Mouse (Mus musculus): Measurements from ENCODE around the gene Smg1. TPM values are rescaled to one million over a fixed set of nuclear protein-coding genes. Genes with fewer than 3 reads are reported as not detected.
A peak's percentile ranks its signal among the peaks of the same experiment; 100 is the strongest.

The Smg1 gene
- total and polyA plus RNA-seq, 3 experiments, result 16.1 to 35.0 (median 29.2) TPM

DNA sequence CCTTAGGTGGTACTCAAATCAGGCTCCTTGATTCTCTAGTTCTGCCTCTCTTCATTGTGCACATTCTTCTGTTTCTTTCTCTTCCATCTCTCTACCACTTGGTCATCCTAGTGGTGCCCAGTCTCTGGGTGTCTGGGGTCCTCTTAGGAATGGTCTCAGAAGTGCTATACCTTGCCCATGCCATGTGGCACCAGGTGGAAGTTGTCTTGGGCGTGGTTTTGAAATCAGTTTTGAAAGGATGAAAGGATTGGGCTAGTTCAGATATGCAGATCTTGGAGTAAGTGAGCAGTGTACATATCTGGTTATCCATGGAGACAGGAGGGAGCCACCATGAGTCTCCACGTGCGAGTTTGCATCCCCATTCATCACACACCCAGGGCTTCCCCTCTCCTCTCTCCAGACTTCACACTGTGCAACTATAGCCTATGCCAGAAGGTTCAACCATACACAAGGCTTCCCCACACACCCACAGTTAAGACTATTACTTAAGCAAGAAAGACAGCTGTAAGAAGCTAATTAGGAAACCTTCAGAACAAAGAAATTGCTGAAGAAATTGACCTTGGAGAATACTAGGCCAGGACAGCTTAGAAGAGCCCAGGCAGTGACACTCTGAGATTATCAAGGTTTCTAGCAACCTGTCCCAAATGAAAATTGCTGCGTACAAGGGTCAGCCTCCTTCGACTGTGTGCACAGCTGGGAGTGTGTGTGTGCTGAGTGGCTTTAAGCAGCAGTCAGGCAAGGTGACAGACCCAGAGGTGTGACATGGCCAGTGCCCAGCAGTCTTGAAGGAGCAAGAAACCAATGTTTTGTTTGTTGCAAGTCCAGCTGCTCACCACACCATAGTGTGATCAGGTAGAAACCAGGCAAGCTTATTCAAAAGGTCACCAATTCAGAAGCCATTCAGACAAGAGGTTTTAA, 139.7 kb downstream of the Smg1 start:
- peak; percentile 36 for DNase-seq (ENCODE audit: extremely low read depth)
- TF ChIP-seq ETS1 (conservative IDR thresholded peaks at IDR 0.05; ENCODE audit: low read depth, low read length), result no peak
- TF ChIP-seq HCFC1 (IDR thresholded peaks at IDR 0.05; ENCODE audit: low read depth, low read length), result no peak
- TF ChIP-seq ELF1 (IDR thresholded peaks at IDR 0.05; ENCODE audit: low read depth, low read length), result no peak
- no peak for TF ChIP-seq IRF4 (IDR thresholded peaks at IDR 0.05; ENCODE audit: low read depth, low read length)
- no peak for TF ChIP-seq CTCF (conservative IDR thresholded peaks at IDR 0.05 in 1 of 2, IDR thresholded peaks at IDR 0.05 in 1 of 2; ENCODE audit: low read depth in 2 of 2, low read length in 2 of 2)
- TF ChIP-seq CHD1 (IDR thresholded peaks at IDR 0.05; ENCODE audit: low read depth, low read length), result no peak
- TF ChIP-seq RAD21 (IDR thresholded peaks at IDR 0.05; ENCODE audit: low read depth, low read length), result no peak
- TF ChIP-seq PAX5 (IDR thresholded peaks at IDR 0.05; ENCODE audit: low read length), result no peak
- no peak; the same call in none of the 2 replicates for TF ChIP-seq ZMIZ1 (IDR thresholded peaks at IDR 0.05; ENCODE audit: low read depth, low read length)
- no peak for TF ChIP-seq KAT2A (IDR thresholded peaks at IDR 0.05; ENCODE audit: insufficient replicate concordance, low read length)
- TF ChIP-seq SMC3 (IDR thresholded peaks at IDR 0.05; ENCODE audit: low read depth, low read length), result peak; percentile 3; the same call in 1 of the 2 replicates
- no peak for TF ChIP-seq EP300 (IDR thresholded peaks at IDR 0.05; ENCODE audit: low read length)
- TF ChIP-seq MAFK (IDR thresholded peaks at IDR 0.05; ENCODE audit: insufficient replicate concordance, low read length), result no peak
- TF ChIP-seq MAZ (IDR thresholded peaks at IDR 0.05; ENCODE audit: low read depth, low read length), result no peak
- TF ChIP-seq NELFE (IDR thresholded peaks at IDR 0.05; ENCODE audit: low read depth, low read length), result no peak
- 0 out of 2 replicates have a peak, but pooled peaks have one; percentile 14 for TF ChIP-seq MYC (IDR thresholded peaks at IDR 0.05; ENCODE audit: low read depth, low read length)
- TF ChIP-seq POLR2A (IDR thresholded peaks at IDR 0.05; ENCODE audit: low read depth, low read length), result 0 out of 2 replicates have a peak, but pooled peaks have one; percentile 9
- TF ChIP-seq USF2 (conservative IDR thresholded peaks at IDR 0.05; ENCODE audit: low read depth, low read length), result no peak
- TF ChIP-seq JUND (conservative IDR thresholded peaks at IDR 0.05; ENCODE audit: low read depth, low read length), result no peak
- no peak for TF ChIP-seq ZNF384 (IDR thresholded peaks at IDR 0.05; ENCODE audit: low read depth, low read length)
- TF ChIP-seq RCOR1 (conservative IDR thresholded peaks at IDR 0.05; ENCODE audit: low read depth, low read length), result no peak
- no peak for TF ChIP-seq USF1 (IDR thresholded peaks at IDR 0.05; ENCODE audit: low read depth, low read length)
- TF ChIP-seq ZKSCAN1 (IDR thresholded peaks at IDR 0.05; ENCODE audit: borderline replicate concordance, low read depth, low read length), result no peak
- no peak for TF ChIP-seq JUN (IDR thresholded peaks at IDR 0.05; ENCODE audit: insufficient read depth, low read depth, low read length)
- peak; percentile 97 for TF ChIP-seq POLR2AphosphoS2 (IDR thresholded peaks at IDR 0.05; ENCODE audit: low read depth, low read length)
- no peak for TF ChIP-seq MEF2A (IDR thresholded peaks at IDR 0.05; ENCODE audit: borderline replicate concordance, low read depth, low read length)
- TF ChIP-seq GABPA (IDR thresholded peaks at IDR 0.05; ENCODE audit: insufficient replicate concordance, low read depth, low read length), result no peak
- peak; percentile 62; the same call in 1 of the 2 replicates for TF ChIP-seq CHD2 (IDR thresholded peaks at IDR 0.05; ENCODE audit: low read length)
- no peak for TF ChIP-seq UBTF (IDR thresholded peaks at IDR 0.05; ENCODE audit: low read depth, low read length)
- no peak for TF ChIP-seq TBP (conservative IDR thresholded peaks at IDR 0.05; ENCODE audit: low read depth, low read length)
- no peak for TF ChIP-seq MXI1 (IDR thresholded peaks at IDR 0.05; ENCODE audit: low read depth, low read length)
- Histone ChIP-seq H3K9me3 (replicated peaks; ENCODE audit: low read length) (no peaks in the 10 kb centered on the region), H3K4me3 (replicated peaks in 1 of 3; ENCODE audit: low read depth in 2 of 3, low read length in 2 of 3, poor library complexity in 1 of 3) (no peak overlapping the region), H3K36me3 (replicated peaks in 1 of 2; ENCODE audit: control insufficient read depth in 1 of 2, insufficient read depth in 1 of 2, low read length in 1 of 2) (peaks cover 41 to 59% of the 10 kb centered on the region in 2 experiments), H3K4me1 (ENCODE audit: control insufficient read depth in 1 of 2, insufficient read depth in 2 of 2) (peaks cover 6 to 49% of the 10 kb centered on the region in 2 experiments; a peak in 3 of 4 replicates), H3K4me2 (ENCODE audit: insufficient read depth, low read depth, poor library complexity, severe bottlenecking) (no peak overlapping the region), H3K9ac (ENCODE audit: insufficient read depth, low read depth) (no peak overlapping the region), H3K79me2 (replicated peaks; ENCODE audit: control insufficient read depth, extremely low read depth, insufficient read depth, poor library complexity, severe bottlenecking) (peaks cover 15% of the 10 kb centered on the region), H3K27ac (ENCODE audit: insufficient read depth, low read depth) (peak overlapping the region; percentile 79), H3K27me3 (replicated peaks) (no peaks in the 10 kb centered on the region)
- in situ Hi-C loops (cut with MboI; ENCODE audit: low pct_ligation_motif_present, low pct_unique_long_range_greater_than_20kb, low sequenced_read_pairs) (loop anchor here (25.0 kb wide), 2 partner anchors 616 to 691 kb away; no protein-coding TSS in a partner anchor), dilution Hi-C loops (cut with MboI; ENCODE audit: extremely low pct_ligation_motif_present, extremely low pct_unique_long_range_greater_than_20kb, low sequenced_read_pairs) (no loop called here)
